ENCODE assay signal across 8 mouse cellular contexts in the genomic region with DNA sequence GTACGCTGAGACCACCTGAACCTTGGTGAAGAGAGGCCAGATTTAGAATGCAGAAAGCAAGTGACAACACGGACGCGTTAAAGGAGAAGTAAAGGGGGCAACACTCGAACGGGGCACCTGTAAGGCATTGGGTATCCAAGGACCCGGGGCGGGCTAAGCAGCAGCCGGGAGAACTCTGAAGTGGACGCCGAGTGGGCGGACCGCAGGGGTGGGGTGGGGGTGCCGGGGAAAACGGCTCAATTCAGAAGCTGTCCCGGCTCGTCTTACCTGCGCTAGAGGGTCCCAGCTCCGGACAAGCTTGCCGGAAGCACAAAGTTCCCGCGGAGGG. TPM values are rescaled to one million over a fixed set of nuclear protein-coding genes. Genes with fewer than 3 reads are reported as not detected.
DNase-seq lines count a peak whose midpoint lies in the region; ATAC-seq and TF ChIP-seq lines count a peak whose summit lies in the region.

No protein-coding gene starts in this region.

- no peak for DNase-seq in lung, postnatal 0 days (ENCODE audit: low spot score)
- DNase-seq in lung, postnatal 25 days (ENCODE audit: low spot score), result no peak
- no peak for DNase-seq in urinary bladder, postnatal 10 days (ENCODE audit: low spot score)
- DNase-seq in left cerebral cortex, adult 11 months (ENCODE audit: low spot score), result no peak
- DNase-seq in lung, postnatal 14 days, result no peak

- no peak for TF ChIP-seq EP300 in lung, postnatal 0 days (IDR thresholded peaks at IDR 0.05)

- ATAC-seq in lung, postnatal 0 days, result peak; percentile 60
- peak; percentile 36 for ATAC-seq in erythroid progenitor cell, adult 5-6 weeks (replicated peaks; ENCODE audit: low FRiP score, poor library complexity, severe bottlenecking)
- ATAC-seq in limb, embryonic 12.5 days (ENCODE audit: insufficient number of reproducible peaks, insufficient read depth, low FRiP score, low TSS enrichment, low read depth), result peak; percentile 71

- peaks cover 6% of the 10 kb centered on the region; the same call in 1 of the 2 replicates for H3K4me1 ChIP-seq in lung, postnatal 0 days (ENCODE audit: insufficient read depth, low read depth, low read length)
- peaks cover 27% of the 10 kb centered on the region for H3K4me1 ChIP-seq in limb, embryonic 12.5 days (replicated peaks)
- H3K4me1 ChIP-seq in olfactory bulb, adult 2 months (ENCODE audit: control insufficient read depth, insufficient read depth, low read length), result no peaks in the 10 kb centered on the region

- H3K9ac ChIP-seq in lung, postnatal 0 days (replicated peaks; ENCODE audit: low read depth), result peak overlapping the region; percentile 39
- H3K9ac ChIP-seq in limb, embryonic 12.5 days (replicated peaks), result peak overlapping the region; percentile 80

- no peaks in the 10 kb centered on the region for H3K9me3 ChIP-seq in lung, postnatal 0 days (ENCODE audit: low read length)
- H3K9me3 ChIP-seq in limb, embryonic 12.5 days, result no peaks in the 10 kb centered on the region

- TF ChIP-seq POLR2A in olfactory bulb, adult 2 months (IDR thresholded peaks at IDR 0.05; ENCODE audit: insufficient read depth, low read depth, low read length), result no peak

- H3K36me3 ChIP-seq in lung, postnatal 0 days (ENCODE audit: insufficient read depth, low read length), result no peaks in the 10 kb centered on the region
- peaks cover 8% of the 10 kb centered on the region; the same call in 1 of the 2 replicates for H3K36me3 ChIP-seq in limb, embryonic 12.5 days

- peak overlapping the region; percentile 76 for H3K4me2 ChIP-seq in lung, postnatal 0 days (replicated peaks; ENCODE audit: low read depth, low read length)
- H3K4me2 ChIP-seq in limb, embryonic 12.5 days, result peak overlapping the region; percentile 80

- 0 out of 2 replicates have a peak overlapping the region, but pooled peaks have one; percentile 11 for H3K27ac ChIP-seq in lung, postnatal 0 days (ENCODE audit: low read length)
- H3K27ac ChIP-seq in limb, embryonic 12.5 days, result peak overlapping the region; percentile 70
- no peak overlapping the region for H3K27ac ChIP-seq in olfactory bulb, adult 2 months (ENCODE audit: insufficient read depth, low read depth, low read length)

- WGBS in lung, postnatal 0 days, result under 1% methylated on average over 22 of the region's 22 CpGs
- WGBS in limb, embryonic 12.5 days, result under 1% methylated on average over 22 of the region's 22 CpGs
- under 1% methylated on average over 22 of the region's 22 CpGs for WGBS in olfactory bulb, adult 2 months

- peak overlapping the region; percentile 82 for H3K4me3 ChIP-seq in lung, postnatal 0 days (ENCODE audit: low read depth, low read length)
- peak overlapping the region; percentile 90 for H3K4me3 ChIP-seq in limb, embryonic 12.5 days (replicated peaks)
- H3K4me3 ChIP-seq in olfactory bulb, adult 2 months (ENCODE audit: insufficient read depth, low read depth, low read length), result peak overlapping the region; percentile 61

- no peaks in the 10 kb centered on the region for H3K27me3 ChIP-seq in lung, postnatal 0 days (replicated peaks; ENCODE audit: insufficient read depth, low read length)
- H3K27me3 ChIP-seq in limb, embryonic 12.5 days, result no peaks in the 10 kb centered on the region

- no peak for TF ChIP-seq CTCF in lung, postnatal 0 days (IDR thresholded peaks at IDR 0.05)
- no peak for TF ChIP-seq CTCF in olfactory bulb, adult 2 months (IDR thresholded peaks at IDR 0.05; ENCODE audit: insufficient read depth, low read depth, low read length)

RNA-seq across cellular contexts. Expression of a gene that starts 0.5 kb away (rescaled TPM):
- 20.0 and 20.9 TPM in 2 replicates for polyA plus RNA-seq in lung, postnatal 0 days (2015; fragmentation: Nextera tagmentation; extraction: Ambion mirVana)
- 28.5 and 39.6 TPM in 2 replicates for total RNA-seq in erythroid progenitor cell, adult 5-6 weeks (2015; ENCODE audit: low replicate concordance)
- 19.6 and 43.3 TPM in 2 replicates for total RNA-seq in erythroid progenitor cell, adult 5-6 weeks (2017; ENCODE audit: low replicate concordance)
- 82.6 and 84.5 TPM in 2 replicates for polyA plus RNA-seq in limb, embryonic 12.5 days (2016; fragmentation: Nextera tagmentation; extraction: Ambion mirVana)
- not detected in 2 replicates for polyA plus RNA-seq in olfactory bulb, adult 2 months (2012; ENCODE audit: insufficient read depth, insufficient read length, low replicate concordance, missing spikeins)

RNA-seq across cellular contexts. Expression of a gene that starts 37.3 kb away (rescaled TPM):
- 0.27 and 0.90 TPM in 2 replicates for polyA plus RNA-seq in lung, postnatal 0 days (2015; fragmentation: Nextera tagmentation; extraction: Ambion mirVana)
- total RNA-seq in erythroid progenitor cell, adult 5-6 weeks (2015; ENCODE audit: low replicate concordance), result not detected in 2 replicates
- total RNA-seq in erythroid progenitor cell, adult 5-6 weeks (2017; ENCODE audit: low replicate concordance), result 0.39 TPM in 1 of 2 replicates, not detected in the other
- 0.51 and 1.0 TPM in 2 replicates for polyA plus RNA-seq in limb, embryonic 12.5 days (2016; fragmentation: Nextera tagmentation; extraction: Ambion mirVana)
- not detected in 2 replicates for polyA plus RNA-seq in olfactory bulb, adult 2 months (2012; ENCODE audit: insufficient read depth, insufficient read length, low replicate concordance, missing spikeins)

RNA-seq across cellular contexts. Expression of a gene that starts 38.7 kb away (rescaled TPM):
- polyA plus RNA-seq in lung, postnatal 0 days (2015; fragmentation: Nextera tagmentation; extraction: Ambion mirVana), result 9.1 and 9.8 TPM in 2 replicates
- 15.5 and 30.2 TPM in 2 replicates for total RNA-seq in erythroid progenitor cell, adult 5-6 weeks (2015; ENCODE audit: low replicate concordance)
- 29.0 and 33.9 TPM in 2 replicates for total RNA-seq in erythroid progenitor cell, adult 5-6 weeks (2017; ENCODE audit: low replicate concordance)
- polyA plus RNA-seq in limb, embryonic 12.5 days (2016; fragmentation: Nextera tagmentation; extraction: Ambion mirVana), result 43.2 and 46.2 TPM in 2 replicates
- polyA plus RNA-seq in olfactory bulb, adult 2 months (2012; ENCODE audit: insufficient read depth, insufficient read length, low replicate concordance, missing spikeins), result not detected in 2 replicates
